Mouse (Mus musculus): ENCODE data around the gene CN725425.

GRCm38 (mm10) chr15:91250815-91251214 lies 51.5 kb downstream of the CN725425 start:
- TF ChIP-seq CTCF (IDR thresholded peaks at IDR 0.05; ENCODE audit: extremely low read depth, insufficient read depth, low read length) (no peak), POLR2A (IDR thresholded peaks at IDR 0.05; ENCODE audit: extremely low read depth, insufficient read depth, low read length) (no peak)

Data from cortical plate, adult 2 months (tissue).